Mouse (Mus musculus) E14TG2a.4 (cell line): ENCODE results near the gene Pde4dip.

Experiments
- H3K27me3 ChIP-seq: 2 replicates; pipeline ENCODE4 v1.6.1; 2014; ENCODE audit warnings: low read length, control low read depth; ENCODE audit not compliant: insufficient read depth
- H3K36me3 ChIP-seq: 2 replicates; pipeline ENCODE4 v1.6.1; 2014; ENCODE audit warnings: low read length, control low read depth; ENCODE audit not compliant: insufficient read depth
- H3K4me1 ChIP-seq: replicated peaks from 2 replicates; pipeline ENCODE4 v1.6.1; 2014; ENCODE audit warnings: low read depth, low read length, control low read depth
- H3K4me3 ChIP-seq: replicated peaks from 2 replicates; pipeline ENCODE4 v1.5.1; 2014; ENCODE audit warnings: mild to moderate bottlenecking, low read length
- H3K9me3 ChIP-seq: 2 replicates; pipeline ENCODE4 v1.6.1; 2014; ENCODE audit warnings: low read length, control low read depth
- CTCF ChIP-seq: conservative IDR thresholded peaks from 2 replicates; pipeline ENCODE4 v1.5.1; 2014; ENCODE audit warnings: low read length
- NANOG ChIP-seq: IDR thresholded peaks from 2 replicates; pipeline ENCODE4 v1.6.1; 2014; ENCODE audit warnings: borderline replicate concordance, low read length, mixed read lengths
- POU5F1 ChIP-seq: IDR thresholded peaks from 2 replicates; pipeline ENCODE4 v1.6.1; 2014; ENCODE audit warnings: low read length, borderline replicate concordance

The Pde4dip gene

DNA sequence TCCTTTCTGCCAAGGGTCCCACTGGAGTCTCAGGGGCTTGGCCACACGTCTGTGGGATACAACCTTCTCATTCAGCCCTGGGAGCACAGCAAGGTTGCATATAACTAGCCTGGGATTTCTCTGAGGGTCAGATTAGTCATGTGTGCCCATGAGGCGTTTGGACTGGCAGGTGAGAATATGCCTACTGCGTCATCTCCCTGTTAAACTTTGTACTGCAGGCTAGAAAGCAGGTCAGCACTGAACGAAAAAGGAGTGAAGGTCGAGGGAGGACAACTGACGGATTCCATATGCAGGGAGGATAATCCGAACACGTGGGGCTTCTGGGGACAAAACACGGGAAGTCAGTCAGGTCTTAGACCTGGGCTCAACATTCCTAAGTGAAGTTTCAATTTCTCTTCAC is 191.2 kb downstream of the Pde4dip start:
- Histone ChIP-seq H3K9me3 (no peaks in the 10 kb centered on the region), H3K4me1 (peaks cover 4% of the 10 kb centered on the region), H3K27me3 (peaks cover 12% of the 10 kb centered on the region), H3K36me3 (no peaks in the 10 kb centered on the region), H3K4me3 (no peak overlapping the region)
- TF ChIP-seq CTCF (no peak), NANOG (no peak), POU5F1 (no peak)

DNA sequence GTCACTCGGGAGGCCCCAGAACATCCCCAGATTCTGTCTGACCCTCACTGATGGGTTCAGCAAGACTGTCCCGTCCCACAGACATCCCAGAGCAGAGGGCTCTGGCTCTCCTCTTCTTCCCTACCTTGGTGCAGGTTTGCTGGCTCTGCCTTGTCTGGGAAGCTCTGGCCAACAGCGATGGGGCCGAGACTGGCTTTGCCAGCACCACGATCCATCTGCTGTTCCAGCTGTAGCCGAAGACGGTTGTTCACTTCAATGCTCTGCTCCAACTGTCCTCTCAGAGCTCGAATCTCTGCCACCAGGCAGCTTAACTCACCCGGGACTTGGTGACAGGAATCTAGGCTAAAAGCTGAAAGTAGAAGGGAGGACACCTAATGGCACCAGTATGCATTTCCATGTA is 191.6 kb downstream of the Pde4dip start:
- TF ChIP-seq CTCF (no peak), NANOG (no peak), POU5F1 (no peak)

GRCm38 (mm10) chr3:97693806-97694205 is 194.7 kb downstream of the Pde4dip start:
- no peak overlapping the region for H3K4me3 ChIP-seq
- TF ChIP-seq NANOG (no peak), POU5F1 (no peak), CTCF (no peak)
- H3K27me3 ChIP-seq: peaks cover 12% of the 10 kb centered on the region
- H3K9me3 ChIP-seq: no peaks in the 10 kb centered on the region
- H3K36me3 ChIP-seq: no peaks in the 10 kb centered on the region
- H3K4me1 ChIP-seq: peaks cover 26% of the 10 kb centered on the region

More for the DNA sequence above, 191.6 kb downstream of the Pde4dip start:
- Histone ChIP-seq H3K36me3 (no peaks in the 10 kb centered on the region), H3K9me3 (no peaks in the 10 kb centered on the region), H3K4me1 (peaks cover 8% of the 10 kb centered on the region), H3K27me3 (peaks cover 9% of the 10 kb centered on the region), H3K4me3 (no peak overlapping the region)

- no peaks in the 10 kb centered on the region for H3K9me3 ChIP-seq
- no peaks in the 10 kb centered on the region for H3K36me3 ChIP-seq
- H3K27me3 ChIP-seq: peaks cover 26% of the 10 kb centered on the region
- H3K4me3 ChIP-seq: no peak overlapping the region; the same call in 1 of the 2 replicates
- peaks cover 26% of the 10 kb centered on the region for H3K4me1 ChIP-seq
- TF ChIP-seq CTCF (no peak), NANOG (no peak), POU5F1 (no peak)
These were observed 197.0 kb downstream of the Pde4dip start for GRCm38 (mm10) chr3:97691443-97692017.

GRCm38 (mm10) chr3:97690590-97690989 is 197.9 kb downstream of the Pde4dip start:
- no peaks in the 10 kb centered on the region for H3K9me3 ChIP-seq
- TF ChIP-seq POU5F1: no peak
- no peak for TF ChIP-seq CTCF
- TF ChIP-seq NANOG: no peak
- peaks cover 34% of the 10 kb centered on the region for H3K27me3 ChIP-seq
- peak overlapping the region; percentile 39 for H3K4me3 ChIP-seq
- no peaks in the 10 kb centered on the region for H3K36me3 ChIP-seq
- peaks cover 26% of the 10 kb centered on the region for H3K4me1 ChIP-seq

GRCm38 (mm10) chr3:97689289-97689688 is 199.2 kb downstream of the Pde4dip start:
- Histone ChIP-seq H3K4me3 (no peak overlapping the region), H3K27me3 (peaks cover 40% of the 10 kb centered on the region), H3K36me3 (no peaks in the 10 kb centered on the region), H3K4me1 (peaks cover 36% of the 10 kb centered on the region), H3K9me3 (no peaks in the 10 kb centered on the region)
- no peak for TF ChIP-seq CTCF
- no peak for TF ChIP-seq POU5F1
- TF ChIP-seq NANOG: no peak

- Histone ChIP-seq H3K4me1 (peaks cover 47% of the 10 kb centered on the region), H3K27me3 (peaks cover 49% of the 10 kb centered on the region), H3K36me3 (no peaks in the 10 kb centered on the region), H3K9me3 (no peaks in the 10 kb centered on the region), H3K4me3 (no peak overlapping the region)
- TF ChIP-seq CTCF (no peak), POU5F1 (no peak), NANOG (no peak)
These were observed 202.0 kb downstream of the Pde4dip start for GRCm38 (mm10) chr3:97686372-97687117.

DNA sequence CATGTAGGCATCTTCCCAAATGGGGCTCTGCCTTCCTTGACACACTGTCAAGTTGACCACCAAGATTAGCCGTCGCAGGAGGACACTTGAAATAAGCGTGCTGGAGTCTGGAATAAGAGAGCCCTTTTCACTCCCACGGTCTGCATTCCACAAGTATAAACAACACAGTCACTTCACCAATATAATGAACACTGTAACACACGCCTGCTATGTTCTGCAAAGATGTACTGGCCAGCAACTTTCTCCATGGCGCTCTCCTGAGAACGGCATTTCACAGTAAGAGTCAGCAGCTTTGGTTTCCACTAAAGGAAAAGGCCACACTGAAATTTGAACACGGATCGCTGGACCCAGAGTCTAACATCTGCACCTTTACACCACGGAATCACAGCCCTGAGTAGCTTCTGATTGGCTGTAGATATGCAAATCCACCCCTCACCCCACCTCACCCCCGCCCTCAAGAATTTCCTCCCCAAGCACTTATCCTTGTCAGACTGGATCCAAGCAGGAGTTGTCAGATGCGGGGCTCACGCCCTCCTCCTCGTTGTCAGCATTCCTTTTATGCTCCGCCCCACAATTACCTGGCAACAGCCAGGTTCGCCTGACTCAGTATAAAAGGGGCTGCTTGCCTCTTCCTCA is 204.8 kb downstream of the Pde4dip start:
- peak overlapping the region; percentile 53 for H3K4me3 ChIP-seq
- no peak for TF ChIP-seq NANOG
- no peak for TF ChIP-seq CTCF
- TF ChIP-seq POU5F1: no peak
- peaks cover 65% of the 10 kb centered on the region for H3K27me3 ChIP-seq
- peaks cover 43% of the 10 kb centered on the region for H3K4me1 ChIP-seq
- H3K9me3 ChIP-seq: no peaks in the 10 kb centered on the region
- H3K36me3 ChIP-seq: no peaks in the 10 kb centered on the region
